Mouse (Mus musculus) large intestine, adult 2 months (tissue): Measurements from ENCODE around the gene Cab39. TPM values are rescaled to one million over a fixed set of nuclear protein-coding genes. Genes with fewer than 3 reads are reported as not detected.
"Not testable (repeated sequence)": the region's sequence is repeated elsewhere in the genome, so short reads cannot be mapped to it uniquely, and the experiment has no call there.

Experiments
- DNase-seq: peaks from one replicate; pipeline ENCODE4 v3.0.0-alpha.2; 2012; ENCODE audit warnings: low read depth, low spot score
- WGBS: fragments of 180-500 bp; shearing (Covaris S2); methylation state at CpG from one replicate; pipeline ENCODE4 v1.1.7; 2018; 5-methylcytosine and 5-hydroxymethylcytosine counted together
- polyA plus RNA-seq: library from polyadenylated mRNA; depleted of rRNA; stranded (reverse); fragments of >200 nt; gene quantifications from 2 replicates; pipeline ENCODE4 v1.2.3, GENCODE M21; 2012

The Cab39 gene
- polyA plus RNA-seq, 1 experiment = 43.8 TPM

- 56% methylated on average over 3 of the region's 3 CpGs for WGBS
- DNase-seq = no peak
Observed at GRCm38 (mm10) chr1:85779012-85779411, 14.2 kb upstream of the Cab39 start.

- 61% methylated on average over 4 of the region's 4 CpGs for WGBS
- DNase-seq = no peak
Observed at GRCm38 (mm10) chr1:85779428-85780180, 13.6 kb upstream of the Cab39 start.

GRCm38 (mm10) chr1:85790565-85790964 lies 2.7 kb upstream of the Cab39 start:
- 18% methylated on average over 3 of the region's 3 CpGs for WGBS
- DNase-seq = peak; percentile 85

GRCm38 (mm10) chr1:85791476-85791875 lies 1.8 kb upstream of the Cab39 start:
- no peak for DNase-seq
- WGBS = 83% methylated on average over 3 of the region's 3 CpGs

GRCm38 (mm10) chr1:85794106-85794771 lies 998 bp downstream of the Cab39 start:
- under 1% methylated on average over 38 of the region's 38 CpGs for WGBS

GRCm38 (mm10) chr1:85795196-85795595 lies 2.0 kb downstream of the Cab39 start:
- 59% methylated on average over 3 of the region's 3 CpGs for WGBS
- DNase-seq = no peak

More at GRCm38 (mm10) chr1:85794106-85794771, 998 bp downstream of the Cab39 start:
- no peak for DNase-seq

- no peak for DNase-seq
- WGBS = 15% methylated on average over 1 of the region's 1 CpGs
Observed at GRCm38 (mm10) chr1:85799776-85800175, 6.5 kb downstream of the Cab39 start.

GRCm38 (mm10) chr1:85802517-85802916 lies 9.3 kb downstream of the Cab39 start:
- no peak for DNase-seq
- 53% methylated on average over 1 of the region's 1 CpGs for WGBS

GRCm38 (mm10) chr1:85804551-85804950 lies 11.3 kb downstream of the Cab39 start:
- WGBS = 72% methylated on average over 8 of the region's 8 CpGs
- DNase-seq = no peak

- no peak for DNase-seq
- 16% methylated on average over 4 of the region's 4 CpGs for WGBS
Observed at GRCm38 (mm10) chr1:85809256-85809655, 16.0 kb downstream of the Cab39 start.

- WGBS = 47% methylated on average over 2 of the region's 2 CpGs
- no peak for DNase-seq
Observed at GRCm38 (mm10) chr1:85810343-85810742, 17.1 kb downstream of the Cab39 start.

- WGBS = 18% methylated on average over 2 of the region's 2 CpGs
- DNase-seq = no peak
Observed at GRCm38 (mm10) chr1:85810787-85811186, 17.5 kb downstream of the Cab39 start.

- DNase-seq = not testable (repeated sequence)
Observed at GRCm38 (mm10) chr1:85814213-85814612, 21.0 kb downstream of the Cab39 start.

- DNase-seq = no peak
- 86% methylated on average over 6 of the region's 6 CpGs for WGBS
Observed at GRCm38 (mm10) chr1:85818121-85818520, 24.9 kb downstream of the Cab39 start.

GRCm38 (mm10) chr1:85819695-85820094 lies 26.5 kb downstream of the Cab39 start:
- 100% methylated on average over 1 of the region's 1 CpGs for WGBS
- DNase-seq = no peak

GRCm38 (mm10) chr1:85822239-85822638 lies 29.0 kb downstream of the Cab39 start:
- no peak for DNase-seq
- WGBS = 86% methylated on average over 8 of the region's 8 CpGs

GRCm38 (mm10) chr1:85824905-85825304 lies 31.7 kb downstream of the Cab39 start:
- WGBS = 67% methylated on average over 3 of the region's 3 CpGs
- DNase-seq = no peak

GRCm38 (mm10) chr1:85827166-85827565 lies 33.9 kb downstream of the Cab39 start:
- WGBS = 78% methylated on average over 5 of the region's 5 CpGs

GRCm38 (mm10) chr1:85829016-85829415 lies 35.8 kb downstream of the Cab39 start:
- WGBS = 59% methylated on average over 1 of the region's 1 CpGs
- no peak for DNase-seq

More at GRCm38 (mm10) chr1:85827166-85827565, 33.9 kb downstream of the Cab39 start:
- no peak for DNase-seq

- DNase-seq = no peak
- 19% methylated on average over 4 of the region's 4 CpGs for WGBS
Observed at GRCm38 (mm10) chr1:85838056-85838455, 44.8 kb downstream of the Cab39 start.

- no peak for DNase-seq
- 69% methylated on average over 3 of the region's 3 CpGs for WGBS
Observed at GRCm38 (mm10) chr1:85839356-85839755, 46.1 kb downstream of the Cab39 start.
